Mouse (Mus musculus) CD8-positive naive resting alpha-beta T cell, adult 2 months (primary cell): Measurements from ENCODE around the gene Cacna1h.

ENCODE experiments used
- DNase-seq, 2 experiments: peaks; one replicate each; pipeline ENCODE4 v3.0.0; 2022; ENCODE audit warnings: low read depth in 2 of 2, low spot score in 2 of 2

Gene Cacna1h

DNA sequence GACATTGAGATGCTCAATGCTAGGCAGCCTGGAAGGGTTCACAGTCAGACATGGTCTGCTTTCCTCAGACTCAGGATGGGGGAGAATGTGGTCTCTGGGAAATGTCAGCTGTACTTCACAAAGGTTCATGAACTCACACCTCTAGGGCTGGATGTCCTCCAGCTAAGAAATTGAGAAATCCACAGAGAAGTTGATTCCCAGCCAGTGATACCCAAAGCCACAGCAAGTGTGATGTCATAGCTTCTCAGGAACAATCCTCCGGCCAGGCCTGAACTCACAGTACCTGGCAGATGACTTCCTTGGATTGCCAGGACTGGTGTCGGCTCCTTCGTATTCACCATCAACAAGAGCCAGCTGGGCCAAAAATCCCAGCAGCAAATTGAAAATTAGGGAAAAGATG is 12.3 kb upstream of the Cacna1h start:
- DNase-seq = no peak

DNA sequence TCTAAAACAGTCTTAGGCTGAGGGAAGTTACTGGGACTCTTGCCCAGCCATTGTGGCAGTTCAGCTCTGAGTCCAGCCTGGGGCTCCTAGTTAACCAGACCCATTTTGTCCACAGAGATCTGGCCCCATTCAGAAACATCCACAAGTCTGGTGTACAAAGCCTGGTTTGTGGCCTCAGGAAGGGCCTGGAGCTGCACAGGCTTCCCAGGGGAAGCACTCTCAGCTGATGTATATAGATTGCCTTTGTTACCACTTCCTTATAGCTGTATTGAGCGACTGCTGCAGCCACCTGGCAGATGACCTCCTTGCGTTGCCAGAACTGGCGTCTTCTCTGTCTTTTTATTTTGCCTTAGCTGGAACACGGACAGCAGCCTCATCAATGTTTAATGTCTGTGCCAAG is 11.5 kb upstream of the Cacna1h start:
- DNase-seq = no peak

DNA sequence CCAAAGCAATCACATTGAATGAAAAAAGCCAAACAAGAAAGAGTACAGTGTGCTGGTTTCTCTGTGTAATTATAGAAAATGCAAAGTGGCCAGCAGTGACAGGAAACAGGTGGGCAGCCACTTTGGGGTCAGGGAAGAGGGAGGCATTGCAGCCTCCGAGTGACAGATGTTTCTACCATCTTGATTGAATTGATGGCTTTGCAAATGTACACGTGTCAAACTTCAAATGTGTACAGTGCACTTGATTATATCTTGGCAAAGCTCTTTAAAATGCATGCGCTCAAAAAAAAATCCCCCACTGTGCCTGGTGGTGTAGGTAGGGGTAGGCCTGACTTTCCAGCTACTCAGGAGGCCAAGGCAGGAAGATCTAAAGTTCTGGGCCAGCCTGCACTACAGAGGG is 9.3 kb upstream of the Cacna1h start:
- no peak for DNase-seq

DNA sequence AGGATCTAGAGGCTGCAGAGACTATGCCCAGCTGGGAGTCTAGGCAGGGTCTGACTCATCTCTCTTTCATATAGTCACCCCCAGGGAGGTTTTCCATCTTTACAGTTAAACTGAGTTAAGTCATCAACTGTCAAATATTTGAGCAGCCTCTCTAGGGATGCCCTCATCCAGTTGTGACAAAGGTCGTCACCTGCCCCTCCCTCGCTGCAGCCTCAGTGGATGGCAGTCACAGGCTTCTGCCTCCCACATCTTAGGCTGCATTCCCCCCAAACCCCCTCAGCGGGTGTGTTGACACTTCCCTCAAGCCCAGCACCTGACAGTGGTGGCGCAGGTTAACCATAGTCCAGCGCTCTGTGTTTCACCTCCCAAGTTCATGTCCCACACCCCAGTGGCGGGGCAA is 7.8 kb upstream of the Cacna1h start:
- DNase-seq = no peak

DNA sequence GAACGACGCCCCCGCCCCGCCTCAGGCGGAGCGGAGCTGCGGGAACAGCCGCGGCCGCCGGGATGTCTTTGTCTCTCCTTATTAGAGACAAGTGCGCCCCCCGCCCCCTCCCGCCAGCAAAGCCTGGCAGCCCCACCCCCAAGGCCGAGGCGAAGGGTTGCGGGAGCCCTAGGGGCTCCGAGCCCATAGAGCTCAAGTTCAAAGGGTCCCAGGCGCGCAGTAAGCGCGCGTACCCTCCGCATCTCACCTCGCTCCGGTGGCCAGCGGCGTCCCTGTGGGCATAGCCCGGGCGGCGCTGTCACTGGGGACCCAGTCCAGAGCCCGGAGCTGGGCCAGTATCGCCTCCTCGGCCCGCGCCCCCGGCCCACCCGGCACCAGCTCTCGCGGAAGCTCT is 363 bp downstream of the Cacna1h start:
- DNase-seq = no peak

DNA sequence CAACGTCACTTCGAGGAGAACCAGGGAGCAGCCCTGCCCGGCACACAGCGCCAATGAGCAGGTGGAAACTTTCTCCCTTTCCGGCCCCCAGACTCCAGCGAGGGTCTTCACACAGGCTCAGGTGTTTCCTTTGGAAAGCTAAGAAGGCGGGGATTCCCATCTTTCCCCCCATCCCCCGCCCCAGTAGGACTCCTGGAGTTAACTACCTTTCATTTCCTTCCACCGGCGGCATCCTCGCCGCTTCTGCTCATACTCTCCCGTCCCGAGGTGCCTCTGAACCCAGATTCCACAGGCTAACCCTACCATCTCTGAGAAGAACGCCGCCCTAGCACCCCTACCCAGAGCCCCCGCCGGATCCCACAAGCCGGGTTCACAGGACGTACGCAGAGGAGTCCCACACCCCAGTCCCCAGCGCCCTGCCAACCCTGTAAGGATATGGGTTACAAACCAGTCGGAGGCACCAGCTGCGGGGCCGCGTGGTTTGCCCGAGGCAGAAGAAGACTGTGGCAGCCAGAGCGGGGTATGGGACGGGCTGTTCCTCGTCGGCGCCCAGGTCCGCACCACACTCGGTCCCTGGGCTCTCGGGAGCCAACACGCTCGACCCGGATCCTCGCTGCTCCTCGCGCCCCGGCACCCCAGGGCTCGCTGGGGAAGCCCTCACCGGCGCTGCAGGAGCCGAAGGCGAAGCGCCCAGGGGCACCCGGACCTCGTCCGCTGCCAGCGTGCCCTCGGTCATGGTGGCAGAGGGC is 976 bp downstream of the Cacna1h start:
- no peak for DNase-seq

DNA sequence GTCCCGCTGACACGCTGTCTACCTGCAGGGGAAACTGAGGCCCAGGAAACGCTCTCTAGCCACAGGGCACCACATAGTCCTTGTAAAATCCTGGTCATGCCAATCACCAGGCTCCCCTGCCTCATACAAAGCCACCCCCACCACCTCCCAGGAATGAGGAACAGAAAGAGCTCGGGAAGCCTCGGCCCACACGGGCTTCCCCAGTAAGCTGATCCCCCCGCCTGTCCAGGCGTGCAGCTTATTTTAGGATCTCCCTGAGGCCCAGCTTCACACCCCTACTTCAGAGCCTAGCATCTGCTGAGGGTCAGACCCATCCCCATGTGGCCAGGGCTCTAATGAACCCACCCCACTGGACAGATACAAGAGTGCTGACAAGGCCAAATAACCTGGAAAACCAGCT is 3.0 kb downstream of the Cacna1h start:
- no peak for DNase-seq

DNA sequence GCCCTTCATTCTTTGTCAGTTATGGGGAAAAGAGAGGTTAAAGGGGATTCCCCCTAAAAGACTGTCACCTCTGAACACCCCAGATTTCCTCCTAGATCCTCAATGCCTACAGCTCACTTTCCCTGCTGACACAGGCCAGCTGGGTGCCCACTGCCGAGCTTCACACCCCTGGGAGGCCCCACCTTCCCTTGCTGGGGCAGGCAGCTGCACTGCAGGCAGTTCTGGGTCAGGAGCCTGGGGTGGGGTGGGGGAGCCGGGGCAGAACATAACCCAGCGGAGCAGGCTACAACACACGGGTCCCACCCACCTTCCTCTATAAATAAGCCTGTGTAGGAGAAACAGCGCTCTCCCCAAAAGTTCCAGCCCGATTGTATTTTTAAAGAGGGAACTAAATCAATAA is 3.7 kb downstream of the Cacna1h start:
- DNase-seq = no peak

DNA sequence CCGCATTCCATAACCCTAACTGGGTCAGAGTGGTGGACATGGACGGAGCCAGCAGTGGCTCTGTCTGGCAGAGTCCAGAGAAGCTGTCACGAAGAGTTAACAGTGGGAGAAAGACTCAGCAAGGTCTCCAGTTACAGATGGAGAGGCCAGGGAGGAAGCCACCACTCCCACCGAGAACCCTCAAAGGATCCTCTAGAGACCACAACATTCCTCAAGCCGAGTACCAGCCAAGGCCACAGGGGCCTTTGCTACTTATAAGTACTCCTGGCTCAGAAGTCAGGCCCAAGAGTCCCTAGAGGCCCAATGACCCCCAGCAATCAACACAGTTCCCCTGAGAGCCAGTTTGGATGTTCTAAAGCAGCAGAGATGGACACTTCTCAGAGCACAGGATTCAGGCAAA is 4.3 kb downstream of the Cacna1h start:
- no peak for DNase-seq

DNA sequence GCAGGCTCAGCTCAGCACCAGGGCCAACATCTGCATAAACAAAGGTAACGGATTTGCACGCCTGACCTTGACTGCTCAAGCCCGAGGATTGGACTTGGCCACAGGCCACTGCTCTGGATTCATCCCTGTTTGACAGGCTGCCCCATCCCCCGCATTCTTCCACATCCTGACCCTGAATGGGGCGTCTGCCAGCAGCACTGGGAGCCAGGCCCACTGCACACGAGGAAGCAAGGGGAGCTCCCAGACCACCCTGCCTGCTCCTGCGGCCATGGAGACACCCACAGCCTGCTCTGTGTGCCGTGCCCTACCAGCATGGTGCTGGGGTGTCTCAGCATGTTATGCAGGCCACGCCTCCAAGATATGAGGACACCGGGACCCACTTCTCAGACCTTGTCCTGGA is 6.1 kb downstream of the Cacna1h start:
- no peak for DNase-seq

DNA sequence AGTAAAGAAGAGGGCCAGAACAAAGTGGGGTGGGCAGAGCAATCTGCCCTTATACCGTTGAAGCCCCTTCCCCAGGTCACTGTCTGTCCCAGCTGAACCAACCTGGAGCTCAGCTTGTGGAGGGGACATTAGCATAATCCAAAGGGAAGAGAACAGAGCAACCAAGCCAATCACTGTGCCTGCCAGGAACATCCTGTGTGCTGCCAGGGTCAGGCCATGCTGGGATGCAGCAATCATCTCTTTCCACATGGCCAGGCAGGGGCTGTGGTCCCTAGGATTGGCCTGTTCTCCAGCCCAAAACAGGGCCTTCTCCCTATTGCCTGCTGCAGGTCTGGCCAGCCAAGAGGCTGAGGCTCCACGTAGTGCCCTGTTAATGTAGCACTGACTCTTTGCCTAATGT is 7.6 kb downstream of the Cacna1h start:
- DNase-seq = no peak

DNA sequence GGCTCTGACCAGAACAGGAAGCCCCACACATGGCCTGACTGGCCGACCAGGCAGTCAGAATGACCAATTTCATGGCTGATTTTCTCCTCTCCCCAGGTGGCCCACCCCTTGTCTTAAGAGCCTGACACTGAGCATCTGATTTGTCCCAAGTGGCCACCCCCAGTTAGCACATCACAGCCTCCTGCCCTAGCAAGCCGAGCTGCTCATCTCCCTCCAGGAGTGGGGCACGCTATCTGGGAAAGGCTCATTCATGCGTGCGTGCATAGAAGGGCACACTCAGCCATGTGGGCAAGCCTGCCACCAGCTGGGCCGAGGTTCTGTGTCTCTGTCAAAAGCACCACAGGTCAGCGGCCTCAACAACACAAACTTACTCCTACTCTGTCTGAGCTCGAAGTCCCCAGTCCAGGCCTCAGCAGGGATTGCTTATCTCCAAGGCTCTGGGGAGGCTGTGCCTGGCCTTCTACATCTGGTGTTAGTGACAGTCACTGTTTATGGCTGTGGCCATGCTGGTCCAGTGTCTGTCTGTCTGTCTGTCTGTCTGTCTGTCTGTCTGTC is 9.0 kb downstream of the Cacna1h start:
- DNase-seq = no peak

DNA sequence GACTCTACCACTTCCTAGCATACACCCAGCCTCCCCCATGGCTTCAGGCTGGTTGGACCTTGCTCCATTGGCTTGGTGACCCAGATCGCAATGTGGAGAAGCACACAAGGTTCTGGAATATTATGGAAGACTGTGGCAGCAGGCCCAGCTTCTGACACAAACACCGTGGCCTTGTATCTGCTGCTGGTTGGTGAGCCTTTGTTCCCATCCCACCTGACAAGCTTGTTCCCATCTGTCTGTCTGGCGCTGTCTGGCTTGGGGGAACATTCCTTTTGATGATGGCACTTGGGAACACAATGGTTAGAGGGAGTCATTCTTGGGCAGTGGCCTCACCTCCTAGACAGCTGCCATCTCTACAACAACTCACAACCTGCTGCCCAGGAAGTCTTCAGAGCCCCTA is 12.6 kb downstream of the Cacna1h start:
- no peak for DNase-seq

DNA sequence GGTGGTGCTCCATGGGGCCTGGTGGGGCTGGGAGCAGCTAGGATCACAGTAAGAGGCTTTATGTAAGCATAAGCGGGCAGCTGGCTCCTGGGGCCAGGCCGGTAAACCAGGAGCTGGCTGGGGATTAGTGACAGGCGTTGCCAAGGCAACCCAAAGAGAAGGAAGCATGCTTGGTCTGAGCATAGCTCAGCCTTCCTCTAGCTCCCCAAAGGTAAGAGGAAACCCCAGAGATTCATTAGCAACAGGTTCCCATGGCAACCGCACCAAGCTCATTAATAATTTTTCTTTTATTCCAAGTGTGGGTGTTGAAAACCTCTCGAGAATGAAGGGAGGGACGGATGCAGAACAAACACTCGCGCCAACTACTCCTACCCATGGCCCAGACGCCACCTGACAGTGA is 14.7 kb downstream of the Cacna1h start:
- no peak for DNase-seq

DNA sequence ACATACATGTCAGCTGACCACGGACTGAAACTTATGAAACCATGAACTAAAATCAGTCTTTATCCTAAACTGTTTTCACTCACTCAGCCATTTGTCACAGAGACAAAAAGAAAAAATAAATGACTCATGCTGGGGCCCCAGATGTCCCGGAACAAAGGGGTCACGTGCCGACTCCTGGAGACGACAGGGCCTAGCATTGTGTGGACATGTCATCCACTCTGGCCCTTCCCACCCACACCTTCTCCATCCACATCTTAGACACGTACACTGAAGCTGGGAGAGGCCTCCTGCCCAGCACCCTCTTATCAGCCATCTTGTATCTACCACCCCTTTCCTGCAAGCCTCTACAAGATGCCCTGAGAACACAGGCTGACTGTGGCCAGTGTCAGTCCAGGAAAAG is 15.6 kb downstream of the Cacna1h start:
- no peak for DNase-seq

DNA sequence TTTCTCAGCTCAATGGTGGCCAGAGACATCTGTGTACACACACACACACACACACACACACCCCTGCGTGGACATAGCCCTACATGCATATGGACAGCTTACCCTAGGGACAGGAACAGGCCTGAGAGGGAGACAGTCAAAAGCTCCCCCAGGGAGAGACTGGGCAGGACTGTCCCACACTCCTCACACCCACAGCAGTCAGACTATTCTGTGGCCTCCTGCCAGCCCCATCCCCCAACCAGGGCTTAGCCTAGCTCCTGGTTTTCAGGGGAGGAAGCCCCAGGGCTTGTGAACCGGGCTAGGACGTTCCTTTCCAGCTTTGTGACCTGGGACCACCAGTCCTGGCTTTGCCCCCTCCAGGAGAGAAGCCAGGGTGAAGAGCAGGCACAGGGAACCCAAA is 17.4 kb downstream of the Cacna1h start:
- DNase-seq = no peak

DNA sequence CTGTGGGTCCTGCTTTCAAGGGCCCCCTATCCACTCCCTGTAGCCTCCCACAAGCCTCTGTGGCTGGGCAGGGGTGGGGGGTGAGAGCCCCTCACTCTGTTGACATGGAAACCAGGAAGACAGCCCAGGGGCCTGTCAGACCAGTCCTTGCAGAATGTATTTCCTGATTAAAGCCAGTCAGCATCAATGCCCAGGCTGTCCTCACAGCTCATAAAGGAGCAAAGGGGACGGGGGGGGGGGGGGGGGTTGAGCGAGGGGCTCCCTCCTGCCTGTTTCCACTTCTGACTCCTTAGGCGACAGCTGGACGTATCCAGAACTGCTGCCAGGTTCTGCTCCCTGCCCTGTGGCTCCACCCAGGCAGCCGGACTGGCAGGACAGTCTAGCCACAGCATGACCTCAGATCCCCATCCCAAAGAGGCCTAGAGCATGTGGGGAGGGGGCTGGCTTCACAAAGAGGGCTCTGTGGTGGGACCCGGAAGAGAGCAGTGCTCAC is 18.1 kb downstream of the Cacna1h start:
- DNase-seq = no peak

DNA sequence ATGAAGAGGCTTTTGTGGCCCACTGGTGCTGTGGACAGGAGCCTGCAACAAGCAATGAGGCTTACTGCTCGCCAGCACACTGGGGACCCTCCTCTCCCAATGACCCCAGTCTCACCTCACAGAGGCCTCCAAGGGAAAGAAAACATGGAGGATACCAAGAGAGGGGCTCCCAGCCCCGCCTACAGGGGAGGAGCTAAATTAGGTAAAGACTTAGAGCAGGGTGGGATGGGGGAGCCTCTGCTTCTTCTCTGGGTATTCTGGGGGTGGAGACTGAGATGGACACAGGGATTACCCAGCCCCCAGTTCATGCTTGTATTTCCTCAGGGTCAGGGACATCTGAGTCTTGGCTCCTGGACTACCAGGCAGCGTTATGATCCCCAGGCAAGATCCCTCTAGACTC is 18.7 kb downstream of the Cacna1h start:
- no peak for DNase-seq

DNA sequence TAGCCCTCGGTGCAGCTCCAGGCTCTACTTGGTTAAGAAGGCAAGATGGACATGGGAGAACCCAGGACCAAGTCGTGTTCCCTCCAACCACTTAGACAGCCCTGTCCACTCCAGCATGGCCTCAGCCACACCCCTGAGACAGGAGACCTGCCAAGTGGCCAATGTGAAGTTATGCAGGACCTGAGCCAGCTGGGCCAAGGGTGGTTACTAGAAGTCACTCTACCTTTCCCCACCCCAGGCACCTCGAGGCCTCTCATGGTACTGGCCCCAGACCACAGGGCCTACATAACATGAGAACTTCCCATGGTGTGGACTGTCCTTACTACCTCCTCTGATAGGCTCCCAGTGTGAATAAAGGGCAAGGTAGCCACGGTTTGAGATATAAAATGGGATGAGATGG is 19.4 kb downstream of the Cacna1h start:
- no peak for DNase-seq

DNA sequence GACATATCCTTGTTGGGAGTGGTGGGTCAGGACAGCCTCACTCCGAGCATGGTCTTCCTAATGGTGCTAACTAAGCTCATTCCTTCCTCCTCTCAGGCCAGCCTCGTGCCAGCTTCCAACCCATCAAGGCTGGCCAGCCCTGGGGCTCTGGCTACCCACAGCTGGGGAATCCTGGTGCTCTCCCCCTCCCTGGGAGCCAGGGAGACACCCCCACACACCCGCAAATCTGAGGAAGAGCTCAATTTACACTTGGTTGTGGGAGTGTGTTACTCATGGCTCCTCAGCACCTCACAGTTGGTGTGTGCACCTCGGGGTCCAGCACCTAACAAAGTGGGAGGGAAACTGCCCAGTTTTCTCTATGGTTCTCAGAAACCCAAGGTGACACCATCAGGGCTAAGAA is 22.3 kb downstream of the Cacna1h start:
- no peak for DNase-seq

DNA sequence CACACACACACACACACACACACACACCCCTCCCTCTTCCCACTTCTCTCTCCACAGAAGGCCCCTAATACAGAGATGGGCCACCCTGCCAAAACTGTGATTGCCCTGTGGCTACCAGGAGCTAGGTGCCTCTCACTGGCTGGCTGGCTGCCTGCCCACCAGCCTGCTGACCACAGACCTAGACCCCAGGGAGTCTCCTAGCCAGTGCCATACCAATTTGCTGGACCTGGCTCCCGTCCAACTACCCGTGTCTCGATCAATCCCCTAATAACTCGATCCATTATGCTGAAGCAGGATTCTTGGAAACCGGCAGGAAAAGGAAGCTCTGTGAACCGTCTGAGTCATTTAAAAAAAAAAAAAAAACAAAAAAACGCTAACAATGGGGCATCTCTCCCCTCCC is 22.8 kb downstream of the Cacna1h start:
- DNase-seq = no peak

DNA sequence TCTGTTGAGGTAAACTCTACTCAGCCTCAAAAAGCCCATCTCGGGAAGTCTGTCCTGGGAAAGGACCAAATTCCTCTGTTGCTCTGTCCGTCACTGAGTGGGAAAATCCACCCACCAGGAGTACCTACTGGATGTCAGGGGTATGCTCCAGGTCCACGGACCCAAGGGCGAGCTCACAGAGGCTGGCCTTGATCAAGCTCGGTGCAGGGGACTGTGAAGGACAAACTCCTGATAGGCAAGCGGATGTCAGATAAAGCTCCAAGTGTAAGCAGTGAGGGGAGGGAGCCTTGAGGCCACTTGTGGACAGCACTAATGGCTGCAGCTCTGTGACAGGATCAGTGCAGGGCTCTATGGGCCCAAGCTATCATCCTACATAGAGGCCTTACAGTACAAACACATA is 23.4 kb downstream of the Cacna1h start:
- DNase-seq = no peak

DNA sequence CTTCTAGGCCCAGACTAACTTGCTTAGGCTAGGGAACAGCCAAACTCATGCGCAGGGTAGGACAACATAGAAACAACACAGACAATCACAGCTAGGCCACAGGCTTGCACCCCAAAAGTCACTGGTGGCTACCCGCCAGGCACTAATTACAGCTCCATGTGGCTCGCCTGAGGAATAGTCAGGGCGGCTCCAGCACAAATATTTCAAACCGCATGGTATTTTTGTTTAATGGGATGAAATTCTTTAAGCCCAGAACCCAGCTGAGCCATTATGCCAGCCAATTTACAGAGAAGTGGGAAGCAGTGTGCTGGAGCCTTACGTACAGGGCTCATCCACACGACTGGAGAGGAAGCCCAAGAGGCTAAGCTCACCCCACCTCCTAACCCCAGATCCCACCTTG is 24.0 kb downstream of the Cacna1h start:
- DNase-seq = no peak
